Mouse (Mus musculus) layer of hippocampus, adult 2 months (tissue): ENCODE measurements around the gene Triap1. TPM values are rescaled to one million over a fixed set of nuclear protein-coding genes. Genes with fewer than 3 reads are reported as not detected.
"Not testable (repeated sequence)": the region's sequence is repeated elsewhere in the genome, so short reads cannot be mapped to it uniquely, and the experiment has no call there.

Experiments used
- DNase-seq, 2 experiments: peaks; one replicate each; pipeline ENCODE4 v3.0.0; 2022; ENCODE audit warnings: low spot score in 2 of 2
- H3K27ac ChIP-seq: fragments of 200-600 bp; 2 replicates; pipeline ENCODE4 v1.8.1; 2022
- H3K4me3 ChIP-seq: fragments of 200-600 bp; 2 replicates; pipeline ENCODE4 v1.8.1; 2022; ENCODE audit warnings: mild to moderate bottlenecking
- CTCF ChIP-seq: fragments of 200-600 bp; conservative IDR thresholded peaks from 2 replicates; pipeline ENCODE4 v1.8.1; 2022; ENCODE audit warnings: antibody characterized with exemption, mild to moderate bottlenecking, moderate library complexity
- long read RNA-seq, 2 experiments: library from polyadenylated mRNA; stranded (forward); transcript quantifications; one replicate each; pipeline ENCODE4 v2.0.0; 2021; ENCODE audit warnings: borderline mapping rate in 2 of 2
- total RNA-seq, 2 experiments: library from RNA; stranded (reverse); gene quantifications; 2 replicates each; pipeline ENCODE4 v1.2.3; 2021

The Triap1 gene
- total RNA-seq: 10 to 100 TPM; 22.3 to 25.4 TPM
- long read RNA-seq, experiment 1, transcript Triap1-201 (2 exons, 1,088 nt): major isoform, 12 of 13 reads
- long read RNA-seq, experiment 1, partial matches to known transcripts: 0 of 13 reads
- long read RNA-seq, experiment 1, other reads (novel, unspliced or antisense): 1 of 13 reads
- long read RNA-seq, experiment 2, transcript Triap1-201 (2 exons, 1,088 nt): major isoform, 23 of 25 reads
- long read RNA-seq, experiment 2, partial matches to known transcripts: 2 of 25 reads
- long read RNA-seq, experiment 2, other reads (novel, unspliced or antisense): 0 of 25 reads

GRCm38 (mm10) chr5:115340577-115341313 lies at the start of gene Triap1, which contains the start of gene Gatc:
Gene Triap1, plus strand, starts transcription at chr5:115341225.
Gene Gatc, minus strand, starts transcription at chr5:115341178.
- Histone ChIP-seq H3K4me3 (peak within 1 kb of the TSS; percentile 91), H3K27ac (peak within 1 kb of the TSS; percentile 93)
- DNase-seq: peak; percentile 81 to 90
- no peak; the same call in 1 of the 2 replicates for TF ChIP-seq CTCF

GRCm38 (mm10) chr5:115294173-115294572 lies 46.9 kb upstream of the Triap1 start:
- Histone ChIP-seq H3K27ac (no peak overlapping the region), H3K4me3 (no peak overlapping the region)
- DNase-seq: no peak
- peak; percentile 57 for TF ChIP-seq CTCF

- no peak for TF ChIP-seq CTCF
- DNase-seq: no peak
- Histone ChIP-seq H3K27ac (no peak overlapping the region; the same call in 1 of the 2 replicates), H3K4me3 (no peak overlapping the region)
Observed at GRCm38 (mm10) chr5:115296347-115296746, 44.7 kb upstream of the Triap1 start.

- DNase-seq: peak; percentile 53 to 65
- Histone ChIP-seq H3K27ac (peak overlapping the region; percentile 93), H3K4me3 (peak overlapping the region; percentile 77)
- TF ChIP-seq CTCF: peak; percentile 47
Observed at GRCm38 (mm10) chr5:115300035-115300744, 40.8 kb upstream of the Triap1 start.

GRCm38 (mm10) chr5:115300792-115301614 lies 40.0 kb upstream of the Triap1 start, which contains the start of gene Dynll1:
Gene Dynll1, minus strand, starts transcription at chr5:115300999.
- peak; percentile 98 to 100 for DNase-seq
- peak within 1 kb of the TSS; percentile 93 for H3K27ac ChIP-seq
- no peak for TF ChIP-seq CTCF
- peak within 1 kb of the TSS; percentile 77 for H3K4me3 ChIP-seq

GRCm38 (mm10) chr5:115301615-115302014 lies 39.4 kb upstream of the Triap1 start:
- DNase-seq: no peak
- no peak for TF ChIP-seq CTCF
- Histone ChIP-seq H3K27ac (peak overlapping the region; percentile 84), H3K4me3 (peak overlapping the region; percentile 77)

GRCm38 (mm10) chr5:115302190-115302589 lies 38.8 kb upstream of the Triap1 start:
- not testable (repeated sequence) for H3K4me3 ChIP-seq, DNase-seq, H3K27ac ChIP-seq

- TF ChIP-seq CTCF: no peak
- H3K4me3 ChIP-seq: no peak overlapping the region
- no peak for DNase-seq
- no peak overlapping the region for H3K27ac ChIP-seq
Observed at GRCm38 (mm10) chr5:115312354-115312753, 28.7 kb upstream of the Triap1 start.

GRCm38 (mm10) chr5:115312816-115313667 lies 28.0 kb upstream of the Triap1 start:
- no peak overlapping the region for H3K4me3 ChIP-seq
- DNase-seq: no peak
- no peak overlapping the region for H3K27ac ChIP-seq
- no peak for TF ChIP-seq CTCF

GRCm38 (mm10) chr5:115313668-115313943 lies 27.4 kb upstream of the Triap1 start:
- Histone ChIP-seq H3K4me3 (no peak overlapping the region), H3K27ac (no peak overlapping the region)
- TF ChIP-seq CTCF: no peak
- no peak for DNase-seq

GRCm38 (mm10) chr5:115316968-115317644 lies 23.9 kb upstream of the Triap1 start:
- no peak for TF ChIP-seq CTCF
- Histone ChIP-seq H3K27ac (peak overlapping the region; percentile 92), H3K4me3 (no peak overlapping the region)
- DNase-seq: no peak
